Mouse (Mus musculus) heart, adult 2 months (tissue): ENCODE results near the gene Rab11fip4.

Source experiments
- CTCF ChIP-seq: fragments of 200-600 bp; IDR thresholded peaks from 2 replicates; pipeline ENCODE4 v1.8.1; 2022; ENCODE audit warnings: antibody characterized with exemption, mild to moderate bottlenecking, moderate library complexity
- EP300 ChIP-seq: fragments of 200-500 bp; IDR thresholded peaks from 2 replicates; pipeline ENCODE4 v1.6.1; 2011; ENCODE audit warnings: low read depth, low read length, control low read depth; ENCODE audit not compliant: insufficient read depth
- POLR2A ChIP-seq: fragments of 200-500 bp; IDR thresholded peaks from 2 replicates; pipeline ENCODE4 v1.6.1; 2011; ENCODE audit warnings: mild to moderate bottlenecking, low read depth, low read length, control low read depth; ENCODE audit not compliant: insufficient read depth

DNA sequence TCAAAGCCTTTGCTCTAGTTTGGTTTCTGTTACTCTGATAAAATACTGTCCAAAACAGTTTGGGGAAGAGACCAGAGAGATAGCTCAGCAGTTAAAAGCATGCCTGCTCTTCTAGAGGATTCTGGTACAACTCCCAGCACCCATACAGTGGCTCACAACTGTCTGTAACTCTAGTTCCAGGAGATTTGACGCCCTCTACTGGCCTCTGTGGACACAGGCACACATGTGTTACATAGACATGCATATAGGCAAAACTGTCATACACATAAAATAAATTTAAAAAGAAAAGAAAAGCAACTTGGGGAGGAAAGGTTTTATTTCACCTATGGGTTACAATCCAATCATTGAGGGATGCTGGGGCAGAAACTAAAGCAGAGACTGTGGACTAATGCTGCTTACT is 24.1 kb upstream of the Rab11fip4 start:
- TF ChIP-seq POLR2A (no peak), CTCF (no peak), EP300 (no peak)
